Mouse (Mus musculus) monocyte, adult 5-6 weeks (primary cell): Measurements from ENCODE around the gene Wrap73. TPM values are rescaled to one million over a fixed set of nuclear protein-coding genes. Genes with fewer than 3 reads are reported as not detected.

Source experiments
- ATAC-seq: fragments of 153-309, 156-312 bp; replicated peaks from 2 replicates; pipeline ENCODE4 v1.8.0; 2017; ENCODE audit warnings: mild to moderate bottlenecking; ENCODE audit not compliant: low TSS enrichment, insufficient number of reproducible peaks, severe bottlenecking, poor library complexity, low FRiP score
- total RNA-seq: library from RNA; stranded (forward); fragments of 200-1000, 200-491, 200-594 nt; gene quantifications from 3 replicates; pipeline ENCODE4 v1.2.3, GENCODE M21; 2017

The Wrap73 gene
- total RNA-seq = 8.2 to 15.0 TPM (median 14.1 TPM) in 3 replicates

DNA sequence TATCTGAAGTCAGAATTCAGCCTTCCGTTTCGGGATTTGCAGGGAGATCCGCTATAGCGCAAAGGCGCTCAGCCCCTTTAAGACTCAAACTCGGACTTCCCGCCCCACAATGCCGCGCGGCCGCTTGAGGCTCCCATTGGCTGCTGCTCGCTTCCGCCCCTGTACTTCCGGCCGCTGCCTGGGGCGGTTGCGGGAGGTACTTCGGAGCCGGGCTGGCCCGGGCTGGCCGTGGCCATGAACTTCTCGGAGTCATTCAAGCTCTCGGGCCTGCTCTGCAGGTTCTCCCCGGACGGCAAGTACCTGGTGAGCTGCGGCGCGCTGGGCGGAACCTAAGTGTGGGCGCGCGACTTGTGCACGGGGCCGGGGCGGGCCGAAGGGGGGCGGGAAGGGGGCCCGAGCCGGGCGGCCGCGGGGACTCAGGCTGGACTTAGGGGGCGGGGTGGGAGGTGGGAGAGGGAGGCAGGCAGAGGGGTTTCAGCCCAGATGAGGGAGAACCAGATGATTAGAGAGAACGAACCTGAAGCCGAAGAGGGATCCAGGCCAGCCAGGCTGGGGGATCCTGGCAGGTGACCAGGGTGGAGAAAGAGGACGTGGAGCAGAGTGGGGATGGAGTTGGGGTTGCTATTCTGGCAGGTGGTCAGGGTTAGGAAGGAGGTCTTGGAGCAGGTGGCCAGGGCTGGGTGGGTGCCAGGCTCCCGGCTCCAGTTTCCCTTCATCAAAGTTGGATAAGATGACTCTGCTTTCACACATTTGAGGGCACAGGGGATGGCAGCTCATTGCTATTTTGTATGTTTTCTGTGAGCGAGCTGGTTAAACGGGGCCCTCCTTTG lies at the start of gene Wrap73:
TSS of gene Wrap73 (plus strand) at position 162 of the 830 bp plus-strand sequence.
- peak; percentile 93 for ATAC-seq

DNA sequence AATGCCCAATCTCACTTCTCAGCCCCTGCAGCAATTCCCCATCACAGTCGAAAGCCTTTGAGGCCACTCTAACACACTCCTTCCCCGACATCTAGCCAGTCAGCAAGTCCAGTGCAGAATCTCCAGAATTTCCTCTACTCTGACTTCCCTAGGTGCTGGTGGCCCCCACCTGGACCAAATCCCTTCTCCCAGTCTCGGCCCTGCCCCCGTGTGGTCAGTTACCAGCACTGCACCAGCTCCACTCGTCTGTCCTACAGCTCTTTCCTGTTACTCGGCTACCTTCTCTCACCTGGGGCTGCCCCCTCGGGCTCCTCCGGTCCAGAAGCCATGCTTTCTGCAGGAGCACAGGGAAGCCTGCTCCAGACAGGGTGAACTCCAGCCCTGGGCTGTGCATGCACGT lies 49.0 kb upstream of the Wrap73 start:
- no peak for ATAC-seq

DNA sequence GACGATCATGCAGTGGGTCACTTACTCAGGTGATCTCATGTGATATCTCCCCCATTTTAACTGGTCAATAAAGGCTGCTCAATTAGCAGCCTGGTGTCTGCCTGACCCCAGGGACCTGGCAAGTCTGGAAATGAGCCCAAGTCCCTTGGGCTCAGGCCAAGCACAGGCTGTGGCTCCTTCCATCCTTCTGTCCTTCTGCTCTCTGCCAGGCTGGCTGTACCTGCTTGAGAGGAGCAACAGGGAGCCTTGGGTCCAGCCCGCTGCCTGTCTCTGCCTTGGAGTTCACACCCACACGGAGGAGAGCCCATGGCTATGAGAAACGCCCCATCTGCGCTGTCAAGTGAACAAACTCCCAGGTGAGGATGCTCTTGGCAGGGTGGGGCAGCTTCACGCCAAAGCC lies 46.1 kb upstream of the Wrap73 start:
- no peak for ATAC-seq

DNA sequence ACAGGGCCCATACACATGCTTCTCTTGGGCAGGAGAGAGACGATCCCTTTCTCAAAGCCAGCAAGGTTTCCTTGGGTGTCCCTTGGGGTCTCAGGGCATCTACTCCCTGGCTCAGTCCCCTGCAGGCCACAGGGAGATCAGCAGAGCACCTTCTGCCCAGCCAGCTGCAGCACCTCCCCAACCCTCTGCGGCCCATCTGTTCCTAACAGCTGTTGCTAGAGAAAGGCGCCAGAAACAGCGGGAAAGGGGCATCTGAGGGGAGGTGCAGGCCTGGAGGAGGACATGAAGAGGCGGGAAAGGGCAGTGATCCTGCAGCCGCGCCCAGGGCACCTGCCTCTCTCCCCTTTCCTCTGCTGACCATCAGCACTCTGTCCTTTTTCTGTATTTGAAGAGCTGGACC lies 42.8 kb upstream of the Wrap73 start:
- ATAC-seq = no peak

DNA sequence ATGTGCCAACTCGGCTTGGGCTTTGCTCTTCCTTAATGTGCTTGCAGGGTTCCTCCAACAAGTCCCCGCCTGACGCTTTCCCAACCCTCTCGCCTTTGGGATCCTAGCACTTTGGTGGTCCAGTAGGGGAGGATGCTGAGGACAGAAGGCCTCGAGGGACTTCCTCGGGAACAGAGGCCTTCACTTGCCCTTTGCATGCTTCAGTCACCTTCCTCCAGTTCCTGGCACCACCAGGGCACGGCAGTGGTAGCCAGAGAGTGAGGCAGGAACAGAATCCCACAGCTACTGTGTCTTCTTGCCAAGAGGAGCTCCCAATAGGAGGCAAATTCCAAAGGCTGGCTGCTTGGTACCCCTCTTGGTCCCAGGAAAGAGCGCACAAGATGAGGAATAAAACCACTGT lies 38.8 kb upstream of the Wrap73 start:
- no peak for ATAC-seq

DNA sequence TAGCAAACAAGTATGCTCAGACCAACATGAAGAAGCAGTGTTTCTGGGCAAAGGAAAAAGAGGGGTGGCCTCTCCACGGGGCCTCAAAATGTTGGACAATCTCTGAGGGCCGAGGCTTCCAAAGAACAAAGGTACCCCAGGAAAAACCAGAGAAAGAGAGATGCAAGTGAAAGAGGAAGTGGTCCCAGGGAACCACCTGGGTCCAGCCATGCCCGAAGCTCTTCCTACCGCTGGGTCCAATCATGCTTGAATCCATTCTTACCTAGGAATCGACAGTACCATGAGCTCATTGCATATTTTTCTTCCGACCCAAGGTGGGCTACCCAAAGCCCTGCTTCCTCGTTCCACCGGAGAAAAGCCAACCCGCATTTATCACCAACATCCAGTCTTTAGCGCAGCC lies 38.3 kb upstream of the Wrap73 start:
- ATAC-seq = no peak

DNA sequence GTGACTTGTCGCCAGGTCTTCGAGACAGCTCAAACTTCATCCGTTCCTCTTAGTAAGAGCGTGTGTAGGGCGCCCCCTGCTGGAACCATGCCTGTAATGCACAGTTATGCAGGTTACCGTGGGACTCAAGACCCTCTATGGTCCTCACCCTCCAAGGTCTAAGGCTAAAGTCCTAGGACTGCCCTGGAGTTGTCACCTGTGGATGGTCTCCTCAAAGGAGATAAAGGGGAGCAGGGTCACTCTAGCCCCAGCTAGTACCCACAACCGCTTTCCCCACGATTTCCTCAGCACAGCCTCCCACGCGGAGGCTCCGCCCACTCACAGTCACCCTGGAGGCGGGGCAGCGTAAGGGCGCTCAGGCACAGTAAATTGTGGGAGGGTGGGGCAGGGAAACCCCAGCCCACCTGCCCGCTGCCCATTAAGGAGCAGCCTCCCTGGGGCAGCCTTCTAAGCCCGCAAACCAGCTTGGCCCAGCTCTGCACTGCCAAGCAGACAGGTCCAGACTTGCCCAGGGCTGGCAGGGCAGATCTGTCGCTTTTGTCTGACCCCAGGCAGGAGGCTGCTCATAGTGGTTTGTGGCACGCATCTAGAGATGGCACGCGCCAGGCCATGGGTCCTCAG lies 36.7 kb upstream of the Wrap73 start:
- ATAC-seq = 0 out of 2 replicates have a peak, but pooled peaks have one; percentile 24

DNA sequence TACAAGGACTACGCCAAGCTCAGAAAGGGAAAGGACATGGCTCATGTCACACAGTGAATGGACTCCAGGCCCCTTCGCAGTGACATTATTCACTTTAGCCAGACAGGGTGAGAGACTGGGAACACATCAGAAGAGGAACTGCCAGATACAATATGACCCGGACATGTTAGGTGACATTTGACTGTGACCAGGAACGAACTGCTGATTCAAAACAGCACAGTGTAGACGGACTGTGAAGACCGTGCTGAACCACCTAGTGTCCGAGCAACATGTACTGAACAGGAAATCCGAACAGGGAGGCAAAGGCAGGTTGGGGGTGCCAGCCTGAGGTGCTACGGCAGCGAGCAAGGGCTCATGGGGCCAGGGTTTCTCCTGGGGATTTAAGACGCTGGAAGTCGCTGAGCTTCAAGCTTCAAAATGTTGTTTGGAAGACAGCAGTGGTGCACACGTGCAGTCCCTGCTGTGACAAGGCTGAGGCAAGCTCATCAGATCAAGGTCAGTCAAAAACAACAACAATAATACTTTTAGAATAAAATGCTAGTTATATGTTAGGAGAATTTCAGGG lies 35.6 kb upstream of the Wrap73 start:
- no peak for ATAC-seq

DNA sequence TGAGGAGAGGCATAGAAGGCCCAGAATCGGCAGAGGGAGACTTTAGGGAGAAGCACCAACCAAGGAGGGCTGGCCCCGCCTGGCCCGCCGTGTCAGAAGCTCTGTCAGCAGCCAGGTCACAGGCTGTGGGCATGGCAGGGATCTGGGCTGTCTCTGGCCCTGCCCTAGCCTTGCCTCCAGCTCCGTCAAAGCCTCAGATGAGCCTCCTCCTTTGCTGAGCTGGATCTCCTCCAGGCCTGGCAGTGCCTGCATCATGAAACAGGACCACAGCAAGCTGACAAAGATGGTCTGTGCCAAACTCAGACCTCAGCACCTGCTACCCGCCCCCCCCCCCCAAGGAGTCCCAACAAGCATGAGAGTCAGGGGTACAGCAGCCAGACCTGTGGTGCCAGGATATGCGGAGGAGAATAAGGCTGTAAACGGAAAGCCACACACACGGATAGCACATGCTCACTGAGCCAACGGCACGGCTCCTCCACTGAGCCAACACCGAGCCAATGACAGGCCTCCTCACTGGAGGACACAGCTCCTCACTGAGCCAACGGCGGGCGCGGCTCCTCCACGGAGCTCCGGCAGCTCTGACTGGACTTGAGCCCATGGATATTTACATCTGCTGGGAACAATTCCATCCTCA lies 32.8 kb upstream of the Wrap73 start:
- no peak for ATAC-seq

DNA sequence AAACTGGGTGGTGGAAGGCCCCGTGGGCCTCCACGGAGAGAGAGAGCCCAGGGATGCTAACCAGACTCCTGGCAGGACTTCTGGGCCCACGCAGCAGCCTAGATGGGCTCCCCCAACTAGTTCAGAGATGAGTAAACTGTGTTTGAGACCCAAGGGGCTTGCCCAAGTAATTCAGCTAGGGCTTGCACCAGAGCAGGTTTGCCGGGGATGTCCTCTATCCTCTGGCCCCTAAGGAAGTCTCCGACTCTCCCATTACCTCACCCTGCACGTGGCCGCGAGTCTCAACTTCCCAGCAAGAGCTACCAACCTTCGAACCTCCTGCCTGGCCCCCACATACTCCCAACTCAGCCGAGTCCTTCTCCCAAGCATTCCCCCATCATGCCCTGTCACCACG lies 32.3 kb upstream of the Wrap73 start:
- ATAC-seq = no peak

DNA sequence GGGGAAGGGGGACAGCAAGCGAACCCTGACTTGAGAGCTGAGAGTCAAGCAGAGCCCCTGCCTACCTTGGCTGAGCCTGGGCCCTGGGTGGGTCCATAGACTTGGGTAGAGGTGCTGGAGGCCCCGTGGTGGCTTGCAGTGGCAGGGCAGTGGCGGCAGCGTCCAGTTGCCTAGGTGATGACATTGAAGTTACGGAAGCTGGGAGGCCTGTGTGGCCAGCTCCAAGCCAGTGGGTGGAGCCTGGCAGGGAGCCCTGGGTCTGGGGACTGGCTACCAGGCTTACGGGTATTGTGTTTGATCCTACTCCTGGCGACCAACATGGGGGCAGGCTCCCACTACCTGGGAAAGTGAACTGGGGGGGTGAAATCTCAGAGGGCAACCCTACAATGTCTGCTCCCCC lies 25.8 kb upstream of the Wrap73 start:
- no peak for ATAC-seq

DNA sequence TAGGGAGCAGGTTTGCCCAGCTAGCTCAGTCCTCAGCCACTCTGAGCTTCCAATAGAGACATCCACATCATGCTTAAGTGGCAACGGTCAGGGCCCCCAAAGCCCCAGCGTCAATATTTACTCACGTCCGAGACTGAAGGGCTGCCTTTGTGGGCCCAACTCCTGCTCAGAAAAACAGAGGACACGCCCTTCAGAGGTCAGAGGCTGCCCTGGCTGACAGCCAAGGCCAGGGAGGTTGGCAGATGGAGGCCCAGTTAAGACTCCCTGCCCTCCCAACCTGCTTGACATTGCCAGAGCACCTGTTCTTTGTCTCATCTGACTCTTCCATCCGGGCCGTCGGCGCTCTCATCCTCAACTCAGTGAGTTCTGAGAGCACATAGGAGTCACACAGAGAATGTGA lies 23.4 kb upstream of the Wrap73 start:
- no peak for ATAC-seq

DNA sequence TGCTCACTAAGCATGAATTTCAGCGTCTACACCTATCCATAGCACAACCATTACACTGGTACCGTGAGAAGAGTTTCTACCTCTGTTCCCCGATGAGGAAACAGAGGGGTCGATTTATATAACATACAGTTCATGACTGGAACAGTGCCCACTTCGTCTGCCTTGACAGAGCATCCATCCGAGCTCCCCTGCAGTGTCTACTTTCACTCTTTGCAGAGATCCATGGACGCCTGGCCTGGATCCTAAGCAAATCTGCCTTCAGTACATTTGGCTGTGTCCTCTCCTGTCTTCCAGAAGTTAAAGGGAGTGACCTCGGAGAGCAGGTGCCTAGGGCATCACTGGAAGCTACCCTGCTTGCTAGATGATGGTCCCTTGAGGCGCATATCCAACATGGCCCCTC lies 23.0 kb upstream of the Wrap73 start:
- ATAC-seq = no peak

DNA sequence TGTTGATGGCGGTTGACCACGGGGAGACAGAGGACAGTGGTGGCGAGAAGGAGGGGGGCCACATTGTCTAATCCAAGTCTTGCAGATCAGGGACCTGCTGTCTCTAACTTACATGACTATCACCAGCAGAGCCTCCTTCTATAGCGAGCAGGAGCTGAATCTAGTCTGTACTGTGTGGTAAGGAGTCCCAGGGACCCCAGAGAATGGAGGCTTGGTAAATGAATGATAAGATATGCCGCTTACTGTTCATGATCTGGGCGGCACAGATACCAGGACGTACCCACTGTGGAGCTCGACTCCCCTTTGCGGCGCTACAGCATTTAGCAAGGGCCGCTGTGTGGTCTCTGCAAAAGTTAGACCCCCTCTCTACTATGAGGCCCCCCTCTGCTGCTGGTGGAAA lies 20.4 kb upstream of the Wrap73 start:
- no peak for ATAC-seq

DNA sequence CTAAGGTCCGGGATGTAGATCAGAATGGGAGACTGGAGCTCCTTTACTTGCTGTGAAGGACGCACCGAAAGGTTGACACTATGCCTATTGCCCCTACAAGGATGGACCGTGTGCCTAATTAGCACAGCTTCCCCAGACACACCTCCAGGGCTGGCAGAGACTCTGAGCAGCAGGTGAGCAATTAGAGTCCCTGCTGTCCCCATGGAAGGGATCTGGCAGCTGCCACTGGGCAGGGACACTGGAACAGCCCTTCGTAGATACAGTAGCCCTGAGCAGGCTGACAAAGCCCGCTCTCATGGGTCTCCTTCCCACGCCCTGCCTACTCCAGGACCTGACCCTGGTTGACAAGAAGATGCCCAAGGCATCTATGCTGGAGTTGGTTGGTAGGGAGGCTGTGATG lies 19.8 kb upstream of the Wrap73 start:
- ATAC-seq = no peak

DNA sequence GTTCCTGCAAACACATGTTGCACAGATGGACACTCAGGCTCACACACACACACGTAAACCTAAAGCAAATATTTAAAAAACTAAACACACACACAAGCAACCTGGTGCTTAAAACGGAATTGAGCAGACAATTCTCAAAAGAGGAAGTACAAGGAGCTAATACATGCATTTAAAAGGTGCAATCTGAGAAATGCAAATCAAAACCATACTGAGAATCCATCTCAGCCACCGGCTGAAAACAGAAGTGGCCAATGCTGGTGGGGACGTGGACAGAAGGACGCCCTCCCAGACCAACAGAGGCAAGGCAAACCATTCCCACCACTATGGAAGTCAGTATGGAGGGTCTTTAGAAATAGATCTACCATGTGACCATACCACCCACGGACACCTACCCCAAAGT lies 18.6 kb upstream of the Wrap73 start:
- ATAC-seq = no peak

DNA sequence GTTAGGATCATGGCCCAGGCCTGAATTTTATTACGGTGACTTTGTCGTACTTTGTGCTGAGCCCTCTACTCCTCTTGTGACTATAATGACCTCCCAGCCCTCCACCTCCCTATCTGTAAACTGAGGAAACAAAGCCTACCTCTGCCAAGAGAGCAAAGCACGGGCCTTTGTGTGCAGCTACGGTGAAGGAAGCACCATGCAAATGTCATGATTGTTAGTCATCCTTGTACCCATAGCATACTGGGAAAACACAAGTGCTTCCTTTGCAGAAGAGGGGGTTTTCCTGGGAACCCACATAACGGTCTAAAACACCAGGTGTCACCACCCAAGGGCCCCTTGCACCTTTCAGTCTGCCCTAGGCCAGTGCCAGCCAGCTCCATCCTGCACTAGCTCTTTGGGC lies 17.0 kb upstream of the Wrap73 start:
- no peak for ATAC-seq

DNA sequence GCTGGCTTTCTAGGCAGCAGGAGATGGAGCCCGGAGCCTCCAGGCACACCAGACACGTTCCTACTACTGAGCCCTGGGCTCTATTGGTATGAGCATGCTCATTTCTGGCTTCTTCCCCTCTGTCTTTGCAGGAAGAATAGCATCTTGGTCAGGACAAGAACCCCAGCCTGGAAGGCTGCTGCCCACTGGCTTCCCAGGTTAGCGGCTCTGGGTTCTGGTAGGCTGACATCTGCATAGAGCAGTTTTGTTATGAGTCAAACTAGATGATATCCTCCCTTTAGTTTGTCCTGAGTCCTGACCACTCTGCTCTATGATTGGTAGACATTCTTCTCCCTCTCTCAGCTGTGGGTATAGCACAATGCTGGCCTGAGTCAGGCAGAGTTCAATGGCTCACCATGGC lies 14.9 kb upstream of the Wrap73 start:
- ATAC-seq = no peak

DNA sequence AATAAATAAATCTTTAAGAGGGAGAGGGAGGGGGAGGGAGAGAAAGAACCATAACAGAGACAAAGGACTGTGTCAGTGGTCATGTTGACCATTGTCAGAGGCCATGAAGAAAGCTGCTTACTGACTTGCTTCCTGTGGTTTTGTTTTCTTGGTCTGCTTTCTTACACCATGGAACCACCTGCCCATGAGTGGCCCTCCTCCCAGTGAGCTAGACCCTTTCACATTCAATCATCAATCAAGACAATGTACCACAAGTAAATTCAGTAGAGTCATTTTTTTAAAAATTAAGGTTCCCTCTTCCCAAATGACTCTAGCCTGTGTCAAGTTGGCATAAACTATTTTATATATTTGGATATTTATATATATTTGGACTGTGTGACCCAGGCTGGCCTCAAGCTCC lies 12.2 kb upstream of the Wrap73 start:
- ATAC-seq = no peak

DNA sequence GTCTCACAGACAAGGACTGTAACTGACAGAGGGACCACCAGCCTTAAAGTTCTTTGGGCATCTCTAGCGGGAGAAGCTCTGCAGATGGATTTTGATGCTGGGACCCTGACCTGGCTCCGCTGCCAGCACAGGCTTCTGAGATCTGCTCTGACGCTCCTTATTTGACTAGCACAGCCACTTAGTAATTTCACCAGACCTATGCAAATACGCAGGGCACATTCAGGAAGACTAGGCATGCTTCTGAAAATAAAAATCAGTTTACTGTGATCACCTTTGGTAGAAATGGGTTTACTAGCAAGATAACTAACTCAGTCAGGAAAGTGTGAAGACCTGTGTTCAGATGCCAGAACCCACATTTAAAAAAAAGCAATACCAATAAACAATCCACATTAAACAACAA lies 10.3 kb upstream of the Wrap73 start:
- ATAC-seq = no peak
